Mouse (Mus musculus) lung, postnatal 0 days (tissue): Measurements from ENCODE around the gene Unkl. TPM values are rescaled to one million over a fixed set of nuclear protein-coding genes. Genes with fewer than 3 reads are reported as not detected.

Experiments used
- ATAC-seq: fragments of 200-750 bp; cut with Nextera tagmentation; 2 replicates; pipeline ENCODE4 v1.8.0; 2017; ENCODE audit warnings: moderate library complexity
- DNase-seq: peaks from one replicate; pipeline ENCODE4 v3.0.0-alpha.2; 2016; ENCODE audit warnings: low spot score
- H3K27ac ChIP-seq: fragments of 300-500 bp; sonication (generic); 2 replicates; pipeline ENCODE4 v1.5.1; 2014; ENCODE audit warnings: antibody characterized with exemption, mild to moderate bottlenecking, low read length, mixed read lengths
- H3K27me3 ChIP-seq: fragments of 300-500 bp; sonication (generic); replicated peaks from 2 replicates; pipeline ENCODE4 v1.6.1; 2014; ENCODE audit warnings: low read length, mixed read lengths; ENCODE audit not compliant: insufficient read depth
- H3K36me3 ChIP-seq: fragments of 300-500 bp; sonication (generic); 2 replicates; pipeline ENCODE4 v1.6.1; 2014; ENCODE audit warnings: low read length, mixed read lengths; ENCODE audit not compliant: insufficient read depth
- H3K4me1 ChIP-seq: fragments of 300-500 bp; sonication (generic); 2 replicates; pipeline ENCODE4 v1.6.1; 2014; ENCODE audit warnings: antibody characterized with exemption, low read depth, low read length, mixed read lengths; ENCODE audit not compliant: insufficient read depth
- H3K4me2 ChIP-seq: fragments of 300-500 bp; sonication (generic); replicated peaks from 2 replicates; pipeline ENCODE4 v1.6.1; 2014; ENCODE audit warnings: low read depth, mild to moderate bottlenecking, low read length, moderate library complexity, mixed read lengths
- H3K4me3 ChIP-seq: fragments of 300-500 bp; sonication (generic); 2 replicates; pipeline ENCODE4 v1.5.1; 2014; ENCODE audit warnings: low read depth, low read length
- H3K9ac ChIP-seq: fragments of 300-500 bp; sonication (generic); replicated peaks from 2 replicates; pipeline ENCODE4 v1.6.1; 2014; ENCODE audit warnings: low read depth, mild to moderate bottlenecking
- H3K9me3 ChIP-seq: fragments of 300-500 bp; sonication (generic); 2 replicates; pipeline ENCODE4 v1.6.1; 2016; ENCODE audit warnings: low read length, mixed read lengths
- CTCF ChIP-seq: IDR thresholded peaks from 2 replicates; pipeline ENCODE4 v1.5.1; 2016; ENCODE audit warnings: antibody characterized with exemption, mild to moderate bottlenecking
- EP300 ChIP-seq: IDR thresholded peaks from 2 replicates; pipeline ENCODE4 v1.6.1; 2016; ENCODE audit warnings: antibody characterized with exemption, mild to moderate bottlenecking, control low read depth
- WGBS: fragments of 180-500 bp; shearing (Covaris S2); extraction: QIAGEN DNeasy Blood & Tissue Kit; methylation state at CpG from one replicate; pipeline ENCODE4 v1.1.7; 2014; 5-methylcytosine and 5-hydroxymethylcytosine counted together
- polyA plus RNA-seq: library from polyadenylated mRNA; unstranded; fragments of >200 nt; fragmentation: Nextera tagmentation; extraction: Ambion mirVana; gene quantifications from 2 replicates; pipeline ENCODE4 v1.2.1, GENCODE M21; 2015

Unkl gene
- 7.0 and 7.8 TPM in 2 replicates for polyA plus RNA-seq

GRCm38 (mm10) chr17:25188150-25189031 lies at the start of gene Unkl:
Gene Unkl, plus strand, starts transcription at chr17:25188397.
- peak; percentile 62 for ATAC-seq
- WGBS = under 1% methylated on average over 76 of the region's 104 CpGs
- peak within 1 kb of the TSS; percentile 92 for H3K9ac ChIP-seq
- H3K4me3 ChIP-seq = peak within 1 kb of the TSS; percentile 96
- H3K27me3 ChIP-seq = no peaks in the 10 kb centered on the region
- TF ChIP-seq EP300 = no peak
- TF ChIP-seq CTCF = no peak
- H3K4me1 ChIP-seq = peaks cover 15% of the 10 kb centered on the region
- H3K27ac ChIP-seq = peak within 1 kb of the TSS; percentile 93
- no peaks in the 10 kb centered on the region; the same call in 1 of the 2 replicates for H3K36me3 ChIP-seq
- no peaks in the 10 kb centered on the region for H3K9me3 ChIP-seq
- peak; percentile 77 for DNase-seq
- peak within 1 kb of the TSS; percentile 80 for H3K4me2 ChIP-seq

- H3K27me3 ChIP-seq = no peaks in the 10 kb centered on the region
- TF ChIP-seq CTCF = no peak
- TF ChIP-seq EP300 = no peak
- WGBS = 94% methylated on average over 1 of the region's 1 CpGs
- no peak overlapping the region for H3K9ac ChIP-seq
- H3K4me2 ChIP-seq = no peak overlapping the region
- no peaks in the 10 kb centered on the region for H3K36me3 ChIP-seq
- no peak overlapping the region for H3K27ac ChIP-seq
- peaks cover 4% of the 10 kb centered on the region for H3K4me1 ChIP-seq
- ATAC-seq (no peak), DNase-seq (no peak)
- H3K4me3 ChIP-seq = no peak overlapping the region
- no peaks in the 10 kb centered on the region for H3K9me3 ChIP-seq
Measured at GRCm38 (mm10) chr17:25138803-25139202, 49.4 kb upstream of the Unkl start.

- 58% methylated on average over 4 of the region's 4 CpGs for WGBS
- TF ChIP-seq CTCF (peak; percentile 60), EP300 (no peak)
- H3K9ac ChIP-seq = no peak overlapping the region
- H3K27me3 ChIP-seq = no peaks in the 10 kb centered on the region
- H3K4me1 ChIP-seq = no peaks in the 10 kb centered on the region
- no peaks in the 10 kb centered on the region for H3K36me3 ChIP-seq
- H3K4me3 ChIP-seq = no peak overlapping the region
- H3K9me3 ChIP-seq = no peaks in the 10 kb centered on the region
- no peak overlapping the region for H3K4me2 ChIP-seq
- ATAC-seq (no peak), DNase-seq (no peak)
- H3K27ac ChIP-seq = no peak overlapping the region
Measured at GRCm38 (mm10) chr17:25139960-25140359, 48.2 kb upstream of the Unkl start.

GRCm38 (mm10) chr17:25162161-25162560 lies 26.0 kb upstream of the Unkl start, which contains the start of gene Ccdc154:
Gene Ccdc154, plus strand, starts transcription at chr17:25162461.
- WGBS = 79% methylated on average over 1 of the region's 1 CpGs
- Histone ChIP-seq H3K27me3 (no peaks in the 10 kb centered on the region), H3K9me3 (no peaks in the 10 kb centered on the region), H3K27ac (no peak within 1 kb of the TSS), H3K4me3 (no peak within 1 kb of the TSS), H3K9ac (no peak within 1 kb of the TSS), H3K36me3 (peaks cover 10% of the 10 kb centered on the region; the same call in 1 of the 2 replicates), H3K4me2 (no peak within 1 kb of the TSS), H3K4me1 (no peaks in the 10 kb centered on the region)
- no peak for ATAC-seq
- TF ChIP-seq CTCF (no peak), EP300 (no peak)
- no peak for DNase-seq

GRCm38 (mm10) chr17:25163387-25163786 lies 24.8 kb upstream of the Unkl start:
- no peaks in the 10 kb centered on the region for H3K9me3 ChIP-seq
- H3K27me3 ChIP-seq = no peaks in the 10 kb centered on the region
- no peaks in the 10 kb centered on the region for H3K4me1 ChIP-seq
- DNase-seq = no peak
- ATAC-seq = no peak
- 73% methylated on average over 7 of the region's 7 CpGs for WGBS
- no peak overlapping the region for H3K9ac ChIP-seq
- H3K36me3 ChIP-seq = peaks cover 7% of the 10 kb centered on the region; the same call in 1 of the 2 replicates
- H3K27ac ChIP-seq = no peak overlapping the region
- H3K4me2 ChIP-seq = no peak overlapping the region
- H3K4me3 ChIP-seq = no peak overlapping the region
- TF ChIP-seq CTCF (no peak), EP300 (no peak)

GRCm38 (mm10) chr17:25164770-25165169 lies 23.4 kb upstream of the Unkl start:
- H3K9me3 ChIP-seq = no peaks in the 10 kb centered on the region
- H3K36me3 ChIP-seq = no peaks in the 10 kb centered on the region
- DNase-seq (no peak), ATAC-seq (no peak)
- no peaks in the 10 kb centered on the region for H3K27me3 ChIP-seq
- 91% methylated on average over 3 of the region's 3 CpGs for WGBS
- no peak overlapping the region for H3K4me3 ChIP-seq
- H3K27ac ChIP-seq = no peak overlapping the region
- no peaks in the 10 kb centered on the region for H3K4me1 ChIP-seq
- TF ChIP-seq CTCF = no peak
- no peak for TF ChIP-seq EP300
- H3K4me2 ChIP-seq = no peak overlapping the region
- no peak overlapping the region for H3K9ac ChIP-seq
